Comparison of ENCODE assay signal across 15 mouse cellular contexts in the genomic region with DNA sequence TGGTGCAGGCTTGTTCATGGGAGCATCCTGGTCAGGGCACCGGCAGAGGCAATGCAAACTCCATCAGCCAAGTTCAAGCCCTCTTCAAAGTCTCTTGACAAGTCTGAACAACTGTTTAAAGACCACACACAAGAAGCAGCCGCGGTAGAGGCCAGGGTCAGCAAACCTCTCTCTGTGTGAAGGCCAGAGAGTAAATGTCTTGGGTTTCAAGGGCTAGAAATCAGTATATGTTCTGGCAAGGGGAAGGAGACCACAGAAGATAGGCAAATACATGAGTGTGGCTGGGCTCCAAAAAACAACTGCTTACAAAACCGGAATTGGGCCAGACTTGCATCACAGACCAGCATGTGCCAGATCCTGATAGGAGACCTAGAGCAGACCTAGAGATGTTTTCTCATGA.
DNase-seq lines count a peak whose midpoint lies in the region; ATAC-seq and TF ChIP-seq lines count a peak whose summit lies in the region.
"Had no signal": no experiment of that assay in that cellular context is flagged by ENCODE, and none has a peak within 500 bp of the region (broad histone marks: within the 10 kb centered on the region; RNA-seq: fewer than 3 reads in every experiment).

No protein-coding gene starts in this region.

- H3K9me3 ChIP-seq in lung, embryonic 14.5 days (ENCODE audit: low read depth, low read length), result no peaks in the 10 kb centered on the region
- H3K9me3 ChIP-seq: forebrain, embryonic 10.5 days had no signal

- ATAC-seq in granulocyte monocyte progenitor cell, adult 5-6 weeks (replicated peaks; ENCODE audit: poor library complexity, severe bottlenecking), result peak; percentile 92
- no peak for ATAC-seq in lung, embryonic 14.5 days (ENCODE audit: insufficient read depth)

- 0 out of 2 replicates have a peak, but pooled peaks cover 3% of the 10 kb centered on the region for H3K4me1 ChIP-seq in lung, embryonic 14.5 days (ENCODE audit: insufficient read depth)

- TF ChIP-seq CTCF in lung, embryonic 14.5 days (IDR thresholded peaks at IDR 0.05; ENCODE audit: low read depth), result no peak

- peak; percentile 20 for DNase-seq in adrenal gland, adult 8-10 months
- no peak for DNase-seq in adrenal gland, adult 18-20 months (ENCODE audit: low spot score in 2 of 2)
- peak; percentile 91 for DNase-seq in 416B (ENCODE audit: low read depth)
- peak; percentile 72 for DNase-seq in lung, embryonic 14.5 days
- no peak for DNase-seq in retina, embryonic 14.5 days (ENCODE audit: low spot score)
- DNase-seq in kidney, postnatal 10 days, result no peak
- no peak for DNase-seq in cerebellum, postnatal 25 days
- DNase-seq: cerebellum, postnatal 14 days; gastrocnemius, postnatal 10 days; kidney, adult 8-10 months; retina, postnatal 1 day had no signal

- no peak overlapping the region for H3K4me3 ChIP-seq in lung, embryonic 14.5 days (ENCODE audit: low read depth, low read length)
- H3K4me3 ChIP-seq: forebrain, embryonic 10.5 days had no signal

- H3K27me3 ChIP-seq in lung, embryonic 14.5 days (ENCODE audit: insufficient read depth, low read length), result 0 out of 2 replicates have a peak, but pooled peaks cover 11% of the 10 kb centered on the region

- WGBS in lung, embryonic 14.5 days, result 20% methylated on average over 4 of the region's 4 CpGs

- no peak overlapping the region; the same call in 1 of the 2 replicates for H3K27ac ChIP-seq in lung, embryonic 14.5 days (ENCODE audit: low read depth)
- H3K27ac ChIP-seq: forebrain, embryonic 10.5 days; liver, embryonic 14.5 days had no signal

- no peak overlapping the region for H3K9ac ChIP-seq in lung, embryonic 14.5 days
- H3K9ac ChIP-seq: liver, embryonic 14.5 days had no signal

- no peak overlapping the region for H3K4me2 ChIP-seq in lung, embryonic 14.5 days

- no peaks in the 10 kb centered on the region for H3K36me3 ChIP-seq in lung, embryonic 14.5 days (ENCODE audit: insufficient read depth)
- H3K36me3 ChIP-seq: forebrain, embryonic 10.5 days; G1E had no signal

Comparison
In these comparisons a context has a peak if more than half of its experiments do, and no peak if none do; other contexts are left out.
1. DNase-seq: peak in adrenal gland, adult 8-10 months (single experiment), 416B (single experiment) and lung, embryonic 14.5 days (single experiment); none in adrenal gland, adult 18-20 months (0 of 2), retina, embryonic 14.5 days (single experiment), kidney, postnatal 10 days (single experiment) and cerebellum, postnatal 25 days (0 of 2).